Mouse (Mus musculus) sigmoid colon, adult 10 weeks (tissue): ENCODE data around the gene Rabepk. TPM values are rescaled to one million over a fixed set of nuclear protein-coding genes. Genes with fewer than 3 reads are reported as not detected.

Source experiments
- polyA plus RNA-seq: library from polyadenylated mRNA; stranded (reverse); fragments of 350-450 nt; fragmentation: Illumina TruSeq; extraction: RNeasy Lipid Tissue Mini Kit (QIAGEN cat#74804); gene quantifications from one replicate; pipeline ENCODE4 v1.2.3, GENCODE M21; 2014; ENCODE audit warnings: low read depth, low replicate concordance

The Rabepk gene
- polyA plus RNA-seq: 8.2 TPM

DNA sequence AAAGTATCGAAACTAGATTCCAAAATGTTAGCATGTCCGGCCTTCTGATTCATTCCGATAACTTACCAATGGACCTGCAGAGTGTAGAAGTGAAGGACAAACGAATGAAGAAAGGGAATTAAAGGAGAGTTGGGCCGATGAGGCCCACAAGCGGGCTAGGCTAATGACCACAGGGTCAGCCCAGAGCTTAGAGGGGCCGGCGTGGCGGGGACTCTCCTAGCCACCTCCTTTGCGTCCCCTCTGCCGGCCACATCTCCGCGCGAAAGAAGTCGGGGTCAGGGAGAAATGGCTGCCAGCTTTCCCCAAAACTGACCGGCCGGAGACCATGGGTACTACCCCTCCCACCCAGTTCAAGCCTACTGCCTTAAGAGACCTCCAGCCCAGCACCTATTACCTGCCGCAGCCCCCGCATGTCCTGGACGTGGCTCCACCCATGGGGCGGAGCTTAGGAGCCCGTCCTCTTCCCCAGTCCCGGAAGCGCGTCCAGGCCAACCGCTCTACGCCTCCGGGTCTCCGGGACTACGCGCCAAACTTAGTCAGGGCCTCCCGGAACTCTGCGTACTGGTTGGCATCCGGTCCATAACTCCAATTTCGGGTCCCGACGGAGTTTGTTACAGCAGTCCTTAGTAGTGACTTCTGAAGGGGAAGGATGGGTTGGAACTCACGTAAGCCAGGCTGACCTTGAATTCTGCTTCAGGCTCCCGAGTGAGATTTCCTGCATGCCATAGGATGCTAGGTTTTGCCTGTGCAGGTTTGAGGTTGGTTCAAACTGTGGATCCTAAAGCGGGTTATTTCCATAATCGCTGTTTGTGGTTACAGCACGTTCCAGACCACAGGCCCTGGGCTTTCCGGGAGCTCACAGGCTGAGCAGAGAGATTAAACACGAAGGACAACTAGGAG is at the start of gene Rabepk:
Gene Rabepk (minus strand): TSS at position 556 of the 900 bp plus-strand sequence.

DNA sequence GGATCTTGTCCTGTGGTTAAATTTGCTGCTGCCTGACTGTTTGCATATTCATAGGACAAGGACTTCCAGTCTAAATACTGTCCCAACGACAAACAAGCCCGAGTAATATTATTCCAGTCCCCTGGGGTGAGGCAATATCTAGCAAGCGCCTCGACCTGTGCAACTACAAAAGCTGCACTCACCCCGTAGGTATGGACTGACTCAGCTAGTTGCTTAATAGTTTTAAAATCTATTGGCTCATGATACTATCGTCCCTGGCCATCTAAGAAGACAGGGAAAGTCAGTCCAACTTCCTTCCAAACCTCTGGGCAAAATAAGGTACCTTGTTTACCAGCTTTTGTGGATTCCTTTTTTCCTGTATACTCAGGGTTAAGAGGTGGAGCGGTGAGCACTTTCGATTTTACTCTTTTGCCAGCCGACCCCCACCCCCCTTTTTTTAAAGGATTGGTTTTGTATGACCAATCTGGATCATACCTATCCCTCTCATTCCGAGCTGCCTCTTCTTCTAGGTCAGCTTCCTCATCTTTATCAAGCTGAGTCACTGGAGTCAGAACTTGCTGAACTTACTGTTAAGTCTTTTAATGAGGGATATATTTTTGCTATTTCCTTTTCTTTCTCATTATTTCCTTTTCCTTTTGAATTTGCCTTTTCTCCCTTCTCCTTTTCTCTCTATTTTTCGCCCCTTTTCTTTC is 33.2 kb upstream of the Rabepk start, which contains the start of gene Gm34653:
Gene Gm34653 (plus strand): TSS at position 242 of the 692 bp plus-strand sequence.

DNA sequence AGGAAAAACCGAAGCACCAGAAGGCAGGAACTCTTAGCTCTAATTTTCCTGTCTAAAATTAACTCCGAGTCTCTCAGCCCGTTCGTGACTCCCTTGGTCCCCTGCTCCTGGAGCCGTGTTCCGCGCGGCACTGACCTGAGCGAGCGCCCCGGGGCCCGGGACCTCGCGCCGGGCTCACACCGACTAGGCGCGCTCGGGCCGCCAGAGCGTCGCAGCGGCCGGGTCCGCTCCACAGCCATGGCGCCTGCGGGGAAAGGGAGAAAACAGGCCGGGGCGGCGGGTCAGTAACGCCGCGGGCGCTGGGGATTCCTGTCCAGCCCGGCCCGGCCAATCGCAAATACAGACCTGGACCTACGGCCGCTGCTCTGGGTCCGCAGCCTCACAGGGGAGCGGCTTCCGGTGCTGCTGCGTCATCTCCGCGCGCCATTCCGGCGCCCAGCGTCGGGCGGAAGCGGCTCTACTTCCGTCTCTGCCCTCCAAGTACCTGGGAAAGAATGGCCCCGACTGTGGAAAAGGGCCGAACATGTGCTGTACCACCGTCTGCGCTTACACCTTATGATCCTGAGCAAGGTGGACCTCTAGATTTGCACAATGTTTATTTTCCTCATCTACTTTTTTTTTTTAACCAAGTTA is 26.2 kb upstream of the Rabepk start, which contains the start of gene Fbxw2:
Gene Fbxw2 (minus strand): TSS at position 485 of the 633 bp plus-strand sequence.

DNA sequence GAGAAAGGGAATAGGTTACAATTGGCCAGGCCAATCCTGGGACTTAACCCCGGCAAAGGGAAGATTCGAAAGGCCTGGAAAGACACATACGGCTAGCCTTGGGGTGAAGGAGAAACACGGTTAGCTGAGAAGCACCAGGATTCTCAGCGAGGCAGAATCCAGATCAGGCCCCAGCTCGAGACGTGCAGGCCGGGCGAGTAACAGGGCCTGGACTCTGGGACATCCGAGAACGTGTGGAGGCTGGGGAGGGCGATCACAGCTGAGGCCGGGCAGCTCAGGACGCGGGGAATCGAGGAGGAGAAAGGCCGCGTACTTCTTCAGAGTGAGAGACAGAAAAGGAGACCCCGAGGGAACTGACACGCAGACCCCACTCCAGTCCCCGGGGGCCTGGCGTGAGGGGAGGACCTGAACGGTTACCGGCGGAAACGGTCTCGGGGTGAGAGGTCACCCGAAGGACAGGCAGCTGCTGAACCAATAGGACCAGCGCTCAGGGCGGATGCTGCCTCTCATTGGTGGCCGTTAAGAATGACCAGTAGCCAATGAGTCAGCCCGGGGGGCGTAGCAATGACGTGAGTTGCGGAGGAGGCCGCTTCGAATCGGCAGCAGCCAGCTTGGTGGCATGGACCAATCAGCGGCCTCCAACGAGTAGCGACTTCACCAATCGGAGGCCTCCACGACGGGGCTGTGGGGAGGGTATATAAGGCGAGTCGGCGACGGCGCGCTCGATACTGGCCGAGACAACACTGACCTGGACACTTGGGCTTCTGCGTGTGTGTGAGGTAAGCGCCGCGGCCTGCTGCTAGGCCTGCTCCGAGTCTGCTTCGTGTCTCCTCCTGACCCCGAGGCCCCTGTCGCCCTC is 28.1 kb downstream of the Rabepk start, which contains the start of gene Hspa5:
Gene Hspa5 (plus strand): TSS at position 603 of the 859 bp plus-strand sequence.

DNA sequence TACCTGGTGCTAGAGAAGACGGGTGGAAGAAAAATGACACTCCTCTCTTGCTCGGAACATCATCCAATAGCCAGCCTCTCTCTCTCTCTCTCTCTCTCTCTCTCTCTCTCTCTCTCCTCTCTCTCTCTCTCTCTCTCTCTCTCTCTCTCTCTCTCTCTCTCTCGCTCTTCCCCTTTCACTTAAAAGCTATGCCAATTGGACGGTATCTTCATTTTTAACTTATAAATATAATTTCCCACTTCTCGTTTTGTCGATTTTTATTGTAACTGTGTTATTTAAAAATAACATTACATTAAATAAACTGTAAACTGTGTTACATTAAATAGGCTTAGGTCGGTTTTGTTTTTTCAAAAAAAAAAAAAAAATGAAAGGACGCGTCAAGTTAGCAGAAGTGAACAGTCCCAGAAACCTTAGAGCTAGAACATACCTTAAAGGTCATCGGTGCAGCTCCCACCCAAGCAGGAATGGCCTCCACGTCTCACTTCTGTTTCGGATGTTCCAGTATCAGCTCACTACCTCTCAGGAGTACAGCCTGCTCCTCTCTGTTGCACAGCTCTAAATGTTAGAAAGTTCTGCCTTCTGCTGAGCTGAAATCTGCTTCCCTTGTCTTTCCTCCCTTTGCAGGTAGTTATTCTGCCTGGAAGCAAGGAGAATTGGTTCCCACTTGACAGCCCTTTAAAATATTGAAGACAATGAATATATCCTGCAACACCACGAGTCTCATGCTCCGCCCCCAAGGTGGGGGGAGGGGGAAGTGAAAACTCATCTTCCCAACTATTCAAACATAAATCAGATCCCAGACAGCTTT is 45.0 kb downstream of the Rabepk start, which contains the start of gene Gapvd1:
Gene Gapvd1 (minus strand): TSS at position 682 of the 808 bp plus-strand sequence.

Other genes starting within 250 kb of the Rabepk start
- 60.9 TPM for gene Gapvd1, start 44.7 kb downstream of the Rabepk start, polyA plus RNA-seq
- 787 TPM for gene Hspa5, start 27.9 kb downstream of the Rabepk start, polyA plus RNA-seq
- 93.4 TPM for gene Fbxw2, start 26.4 kb upstream of the Rabepk start, polyA plus RNA-seq
- not detected for gene Gm34653, start 33.1 kb upstream of the Rabepk start, polyA plus RNA-seq
- gene Cutal, start 74.5 kb upstream of the Rabepk start, polyA plus RNA-seq: 161 TPM
- gene Psmd5, start 75.1 kb upstream of the Rabepk start, polyA plus RNA-seq: 35.0 TPM
- 0.44 TPM for gene Phf19, start 114.1 kb upstream of the Rabepk start, polyA plus RNA-seq
- 9.8 TPM for gene Traf1, start 161.9 kb upstream of the Rabepk start, polyA plus RNA-seq